Mouse (Mus musculus): ENCODE measurements around the gene Serbp1.
"Not testable (repeated sequence)": the region's sequence is repeated elsewhere in the genome, so short reads cannot be mapped to it uniquely, and the experiment has no call there.

Gene Serbp1

DNA sequence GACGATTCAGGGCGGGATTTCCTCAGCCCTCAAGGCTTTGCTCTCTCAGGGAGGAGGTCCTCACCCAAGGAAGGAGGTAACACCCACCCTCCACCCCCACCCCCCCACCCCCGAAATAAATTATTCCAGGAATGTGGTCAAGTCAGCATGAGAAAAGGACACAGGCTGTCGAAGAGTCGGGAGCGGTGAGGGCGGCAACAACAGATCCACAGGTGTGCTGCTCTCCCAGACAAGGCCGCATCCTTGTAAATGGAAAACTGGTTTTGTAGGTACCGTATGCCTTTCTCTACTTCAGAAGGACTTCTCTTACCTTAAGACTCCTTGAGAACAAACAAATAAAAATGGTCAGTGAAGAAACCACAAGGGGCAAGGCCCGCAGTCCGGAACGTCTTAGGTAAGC is at the start of gene Serbp1:
TSS of gene Serbp1 (plus strand) at position 200 of the 400 bp plus-strand sequence.
- no peak for DNase-seq (ENCODE audit: low spot score)

DNA sequence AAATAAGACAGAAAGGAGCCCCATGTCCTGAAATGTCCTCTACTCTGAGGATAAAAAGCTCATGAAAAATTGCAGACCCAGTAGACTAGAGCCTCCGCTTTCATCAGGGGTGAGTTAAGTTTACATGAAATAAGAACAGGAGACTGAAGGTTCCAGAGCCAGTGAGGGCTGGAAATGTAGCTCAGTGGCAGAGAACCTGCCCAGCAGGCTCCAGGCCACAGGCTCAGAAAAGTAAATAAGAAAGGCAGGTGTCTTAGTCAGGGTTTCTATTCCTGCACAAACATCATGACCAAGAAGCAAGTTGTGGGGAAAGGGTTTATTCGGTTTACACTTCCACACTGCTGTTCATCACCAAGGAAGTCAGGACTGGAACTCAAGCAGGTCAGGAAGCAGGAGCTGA is 44.4 kb upstream of the Serbp1 start:
- no peak for DNase-seq (ENCODE audit: low spot score)

DNA sequence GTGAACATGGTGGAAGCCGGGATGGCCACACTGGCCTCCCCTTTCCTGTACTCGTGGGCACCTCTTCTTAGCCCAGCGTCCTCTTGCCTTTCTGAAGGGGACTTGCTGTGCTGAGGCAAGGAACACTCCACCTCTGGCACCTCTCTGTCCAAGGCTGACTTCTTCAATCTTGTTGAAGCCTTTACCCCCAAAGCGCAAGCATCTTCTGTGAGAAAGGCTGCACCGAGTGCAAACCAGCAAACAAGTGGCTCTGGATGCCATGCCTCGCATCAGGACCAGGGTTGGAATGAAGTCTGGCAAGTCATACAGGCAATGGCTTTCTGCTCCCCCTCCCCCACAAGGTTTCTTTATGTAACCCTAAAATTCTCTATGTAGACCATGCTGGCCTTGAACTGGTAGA is 43.4 kb upstream of the Serbp1 start:
- no peak for DNase-seq (ENCODE audit: low spot score)

DNA sequence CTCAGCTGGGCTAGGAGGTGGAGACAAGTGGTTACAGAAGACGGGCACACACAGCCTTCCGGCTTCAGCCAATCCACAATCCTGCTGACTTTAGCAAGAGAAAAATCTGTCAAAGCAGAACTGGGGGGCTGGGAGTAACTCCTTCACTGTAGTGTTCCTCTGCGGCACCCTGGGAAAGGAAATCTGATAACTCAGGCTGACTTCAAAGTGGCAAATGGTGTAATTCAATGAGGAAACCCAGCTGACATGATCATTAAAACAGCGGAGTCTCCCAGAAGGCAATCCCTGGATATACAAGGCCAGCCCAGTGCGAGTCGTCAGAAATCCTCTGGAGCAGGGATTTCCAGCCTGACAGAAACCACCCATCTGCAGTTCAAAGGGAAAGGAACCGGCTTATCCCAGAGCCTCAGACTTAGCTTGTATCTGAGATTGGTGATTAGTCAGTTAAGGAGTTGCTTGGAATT is 42.8 kb upstream of the Serbp1 start:
- DNase-seq (ENCODE audit: low spot score), result peak; percentile 49

DNA sequence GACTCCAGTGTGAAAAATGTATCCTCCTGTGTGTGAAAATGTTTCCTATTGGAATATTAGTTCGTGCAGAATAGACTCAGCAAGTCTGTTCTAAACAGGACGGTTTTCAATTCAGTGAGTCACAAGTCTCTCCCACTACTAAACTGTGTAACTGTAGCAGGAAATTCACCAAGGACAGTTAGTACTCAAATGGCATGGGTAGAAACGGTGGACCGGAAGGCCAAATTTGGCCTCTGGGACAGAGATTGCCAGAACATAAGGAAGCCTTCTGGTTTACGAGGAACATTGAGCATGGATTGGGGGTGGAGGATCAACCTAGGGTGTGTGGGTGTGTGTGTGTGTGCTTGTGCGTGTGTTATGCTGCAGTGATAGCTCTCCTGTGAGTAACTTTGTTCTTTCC is 41.2 kb upstream of the Serbp1 start:
- no peak for DNase-seq (ENCODE audit: low spot score)

DNA sequence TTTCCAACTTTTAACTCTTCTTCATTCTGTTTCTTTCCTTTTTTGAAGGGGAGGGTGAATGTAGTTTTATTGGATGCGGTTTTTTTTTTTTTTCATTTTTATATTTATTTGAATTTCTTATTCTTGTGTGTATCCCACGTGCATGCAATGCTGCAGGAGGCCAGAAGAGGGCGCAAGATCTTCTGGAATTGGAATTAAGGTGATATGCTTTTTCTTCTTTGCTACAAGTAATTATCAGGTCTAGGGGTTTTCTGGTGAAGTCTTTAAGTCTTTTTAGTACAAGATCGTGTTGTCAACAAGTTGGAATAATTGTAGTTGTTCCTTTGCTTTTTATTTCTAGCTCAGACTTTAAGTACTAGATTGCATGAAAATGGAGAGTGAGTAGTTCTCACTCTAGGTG is 39.9 kb upstream of the Serbp1 start:
- peak; percentile 57 for DNase-seq (ENCODE audit: low spot score)

DNA sequence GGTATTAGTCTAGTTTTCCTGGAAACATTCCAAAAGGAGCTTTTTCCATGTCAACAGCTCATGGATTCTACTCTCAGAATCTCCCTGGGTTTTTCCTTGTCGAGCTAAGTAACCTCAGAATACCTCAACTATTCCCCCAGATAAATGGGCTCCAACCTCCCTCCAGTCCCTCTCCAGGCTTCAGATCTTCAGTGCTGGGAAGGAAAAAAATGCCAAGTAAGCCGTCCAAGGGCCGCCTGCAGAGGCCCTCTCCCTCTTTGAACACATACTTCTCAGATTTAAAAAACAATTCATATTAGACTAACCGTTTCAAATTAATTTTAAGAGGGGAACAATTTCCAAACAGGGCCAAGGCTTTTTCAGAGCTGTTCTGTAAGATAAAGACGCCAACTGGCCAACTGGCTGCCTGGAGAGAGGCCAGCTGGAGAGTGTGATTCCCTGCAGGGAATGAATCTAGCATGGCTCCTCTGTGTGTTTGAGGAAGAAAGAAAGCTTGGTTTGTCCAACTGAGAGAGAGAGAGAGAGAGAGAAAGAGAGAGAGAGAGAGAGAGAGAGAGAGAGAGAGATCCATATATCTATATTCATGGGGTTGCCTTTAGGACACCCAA is 37.2 kb upstream of the Serbp1 start:
- no peak for DNase-seq (ENCODE audit: low spot score)

DNA sequence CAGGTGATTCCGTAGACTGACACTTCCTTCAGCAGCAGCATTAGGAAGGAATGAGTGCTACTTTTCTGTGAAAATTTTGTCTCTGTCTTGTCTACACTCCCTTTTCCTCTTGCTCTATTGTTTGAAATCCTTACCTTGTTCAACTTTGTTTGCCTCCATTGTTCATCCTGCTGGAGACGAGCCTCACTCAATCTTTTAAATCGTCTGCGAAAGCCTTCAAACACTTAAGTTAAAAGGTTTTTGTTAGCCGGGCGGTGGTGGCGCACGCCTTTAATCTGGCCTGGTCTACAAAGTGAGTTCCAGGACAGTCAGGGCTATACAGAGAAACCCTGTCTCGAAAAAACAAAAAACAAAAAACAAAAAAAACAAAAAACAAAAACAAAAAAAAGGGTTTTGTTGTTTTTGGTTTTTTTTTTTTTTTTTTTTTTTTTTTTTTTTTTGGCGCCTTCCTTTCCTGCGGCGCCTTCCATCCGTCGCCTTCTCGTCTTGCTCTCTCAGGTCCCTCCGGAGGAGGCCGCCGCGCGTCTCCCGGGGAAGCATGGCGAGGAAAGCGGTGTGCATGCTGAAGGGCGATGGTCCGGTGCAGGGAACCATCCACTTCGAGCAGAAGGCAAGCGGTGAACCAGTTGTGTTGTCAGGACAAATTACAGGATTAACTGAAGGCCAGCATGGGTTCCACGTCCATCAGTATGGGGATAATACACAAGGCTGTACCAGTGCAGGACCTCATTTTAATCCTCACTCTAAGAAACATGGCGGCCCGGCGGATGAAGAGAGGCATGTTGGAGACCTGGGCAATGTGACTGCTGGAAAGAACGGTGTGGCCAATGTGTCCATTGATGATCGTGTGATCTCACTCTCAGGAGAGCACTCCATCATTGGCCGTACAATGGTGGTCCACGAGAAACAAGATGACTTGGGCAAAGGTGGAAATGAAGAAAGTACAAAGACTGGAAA is 32.6 kb upstream of the Serbp1 start:
- DNase-seq (ENCODE audit: low spot score), result no peak

DNA sequence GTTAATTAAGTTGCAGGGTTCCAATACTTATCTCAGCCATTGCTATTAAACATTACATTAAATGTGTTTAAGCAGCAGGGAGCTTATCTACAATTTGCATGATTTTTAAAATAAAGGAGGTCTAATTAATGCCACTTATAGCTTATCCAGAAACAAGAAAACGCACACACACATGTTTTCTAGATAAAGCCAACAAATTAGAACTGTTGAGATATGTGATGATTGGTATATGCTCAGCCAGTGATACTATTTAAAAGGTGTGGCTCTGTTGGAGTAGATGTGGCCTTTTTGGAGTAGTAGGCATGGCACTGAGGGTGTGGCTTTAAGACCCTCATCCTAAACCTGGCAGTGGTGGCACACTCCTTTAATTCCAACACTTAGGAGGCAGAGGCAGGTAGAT is 25.6 kb upstream of the Serbp1 start:
- DNase-seq (ENCODE audit: low spot score), result no peak

DNA sequence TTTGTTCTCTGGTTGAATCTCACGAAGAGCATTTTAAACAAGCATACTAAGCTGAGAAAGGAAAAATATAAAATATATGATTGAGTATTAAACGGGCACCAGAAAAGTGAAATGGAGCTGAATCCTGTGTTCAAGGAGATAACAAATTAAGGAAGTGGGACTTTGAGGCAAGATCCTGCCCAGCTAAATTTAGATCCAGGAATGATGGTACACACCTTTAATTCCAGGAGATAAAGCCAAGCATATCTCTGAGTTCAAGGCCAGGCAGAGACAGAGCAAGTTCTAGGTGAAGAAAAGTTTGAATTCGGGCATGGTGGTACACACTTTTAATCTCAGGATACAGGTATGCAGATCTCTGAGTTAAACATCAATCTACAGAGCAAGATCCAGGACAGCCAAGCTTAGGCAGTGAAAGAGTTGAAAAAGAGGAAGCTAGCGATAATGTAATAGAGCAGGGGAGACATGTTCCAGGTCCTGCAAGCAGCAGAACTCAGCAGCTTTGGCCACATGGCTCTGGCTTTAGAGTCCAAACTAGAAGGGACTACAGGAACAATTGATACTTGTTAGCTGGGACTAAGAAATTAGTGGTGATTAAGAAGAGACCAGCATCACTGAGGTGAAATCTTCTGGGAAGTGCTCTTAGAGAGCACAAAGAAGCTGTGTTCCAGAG is 24.4 kb upstream of the Serbp1 start:
- DNase-seq (ENCODE audit: low spot score), result no peak

DNA sequence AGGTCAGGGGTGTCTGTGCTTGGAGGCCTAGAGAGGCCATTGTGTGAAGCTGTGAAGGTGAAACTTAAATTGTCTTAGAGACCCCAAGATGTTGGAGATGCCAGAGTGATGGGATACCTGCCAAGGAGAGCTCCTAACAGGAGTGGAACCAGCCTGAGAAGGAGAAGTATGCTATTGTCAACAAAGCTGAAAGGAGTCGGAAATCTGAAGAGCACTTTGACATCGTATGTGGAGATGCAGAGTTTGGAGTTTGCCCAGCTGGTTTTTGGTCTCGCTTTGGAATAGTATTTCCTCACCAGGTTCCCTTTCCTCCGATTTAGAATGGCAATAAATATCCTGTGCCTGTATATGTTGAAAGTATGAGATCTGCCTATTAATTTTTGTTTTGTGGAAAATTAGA is 20.6 kb upstream of the Serbp1 start:
- DNase-seq (ENCODE audit: low spot score), result no peak

DNA sequence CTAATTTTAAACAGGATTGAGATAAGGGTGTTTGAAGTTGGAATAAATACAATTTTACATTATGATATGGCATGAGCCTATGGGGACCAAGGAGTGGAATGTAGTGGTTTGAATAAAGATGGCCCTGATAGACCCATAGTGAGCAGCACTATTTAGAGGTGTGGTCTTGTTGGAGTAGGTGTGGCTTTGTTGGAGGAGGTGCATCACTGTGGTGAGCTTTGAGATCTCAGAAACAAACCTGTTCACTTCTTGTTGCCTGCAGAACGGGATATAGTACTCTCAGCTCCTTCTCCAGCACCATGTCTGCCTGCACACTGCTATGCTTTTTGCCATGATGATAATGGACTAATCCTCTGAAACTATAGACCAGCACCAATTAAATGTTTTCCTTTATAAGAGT is 20.1 kb upstream of the Serbp1 start:
- DNase-seq (ENCODE audit: low spot score), result no peak

DNA sequence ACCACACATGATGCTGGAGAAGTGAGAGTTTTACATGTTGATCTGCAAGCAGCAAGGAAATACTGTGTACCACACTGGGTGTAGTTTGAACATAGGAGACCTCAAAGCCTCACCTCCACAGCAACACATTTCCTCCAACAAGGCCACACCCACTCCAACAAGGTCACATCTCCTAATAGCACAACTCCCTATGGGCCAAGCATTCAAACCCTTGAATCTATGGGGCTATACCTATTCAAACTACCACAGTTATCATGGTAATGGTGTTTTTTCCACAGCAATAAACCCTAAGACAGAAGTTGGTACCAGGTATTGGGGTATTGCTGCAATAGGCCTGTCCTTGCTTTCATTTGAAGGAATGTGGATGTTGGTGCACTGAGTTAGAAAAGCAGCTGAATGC is 19.4 kb upstream of the Serbp1 start:
- DNase-seq (ENCODE audit: low spot score), result no peak

DNA sequence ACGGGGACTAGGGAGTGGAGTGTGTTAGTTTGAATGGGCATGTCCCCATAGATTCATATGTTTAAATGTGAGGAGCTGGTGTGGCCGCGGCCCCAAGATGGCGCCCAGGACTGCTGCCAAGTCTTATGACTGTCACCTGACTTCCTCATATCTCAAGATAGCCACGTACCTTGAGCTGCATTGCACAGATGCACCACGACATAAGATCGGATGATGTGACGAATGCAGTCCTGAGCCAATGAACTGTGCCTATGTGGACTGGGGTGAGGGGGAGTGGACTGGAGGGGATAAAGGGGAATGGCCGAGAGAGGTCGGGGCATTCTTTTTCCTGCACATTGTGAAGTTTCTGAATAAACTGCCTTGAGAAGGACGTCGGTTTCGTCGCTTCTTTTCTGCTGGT is 18.0 kb upstream of the Serbp1 start:
- not testable (repeated sequence) for DNase-seq (ENCODE audit: low spot score)

DNA sequence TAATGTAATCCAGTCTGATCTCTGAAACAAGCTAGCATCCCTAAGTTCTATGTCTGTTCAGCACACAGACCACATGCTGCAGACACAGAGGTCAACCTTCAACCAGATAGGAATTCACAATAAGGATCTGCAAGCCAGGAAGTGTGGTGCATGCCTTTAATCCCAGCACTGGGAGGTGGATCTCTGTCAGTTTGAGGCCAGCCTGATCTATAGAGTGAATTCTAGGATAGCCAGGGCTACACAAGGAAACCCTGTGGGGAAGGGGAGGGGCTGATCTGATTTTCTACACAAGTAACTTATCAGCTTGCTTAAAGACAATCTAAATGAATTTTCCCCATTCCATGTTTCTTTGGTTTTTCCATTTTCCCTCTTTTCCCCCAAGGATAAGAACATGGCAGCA is 17.2 kb upstream of the Serbp1 start:
- DNase-seq (ENCODE audit: low spot score), result no peak

DNA sequence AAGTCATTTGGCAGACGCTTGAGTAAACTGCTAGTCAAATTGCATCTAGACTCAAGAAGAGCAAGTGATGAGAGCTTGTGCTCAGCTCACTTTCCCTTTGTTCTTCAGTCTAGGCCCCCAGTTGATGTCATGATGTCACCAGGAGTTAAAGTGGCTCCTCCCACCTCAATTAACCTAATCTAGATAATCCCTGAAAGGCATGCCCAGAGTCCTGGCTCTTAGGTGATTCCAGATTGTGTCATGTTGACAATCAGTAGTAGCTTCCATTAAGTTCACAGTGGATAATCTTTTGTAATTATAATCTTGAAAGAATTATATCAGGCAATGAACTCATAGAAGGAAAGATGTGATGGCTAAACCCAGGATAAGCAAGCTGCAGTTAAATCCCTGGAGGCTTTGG is 14.9 kb upstream of the Serbp1 start:
- DNase-seq (ENCODE audit: low spot score), result no peak

DNA sequence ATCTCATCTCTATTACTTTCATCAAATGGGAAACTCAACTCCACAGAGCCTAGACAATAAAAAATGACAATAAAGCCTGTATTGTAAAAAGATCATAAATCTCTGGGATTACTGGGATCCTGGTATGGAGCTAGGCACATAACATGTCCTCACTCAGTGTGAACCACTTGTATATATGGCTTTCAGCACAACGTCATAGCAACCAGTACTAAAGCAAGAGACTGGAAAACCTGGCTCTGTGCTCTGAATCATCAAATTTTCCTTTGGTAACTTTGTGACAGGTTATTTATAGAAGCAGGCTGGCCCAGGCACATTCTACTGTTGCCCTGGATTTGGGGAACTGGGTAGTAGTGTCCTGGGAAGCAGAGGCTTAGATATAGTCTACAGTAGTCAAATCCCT is 14.5 kb upstream of the Serbp1 start:
- no peak for DNase-seq (ENCODE audit: low spot score)

DNA sequence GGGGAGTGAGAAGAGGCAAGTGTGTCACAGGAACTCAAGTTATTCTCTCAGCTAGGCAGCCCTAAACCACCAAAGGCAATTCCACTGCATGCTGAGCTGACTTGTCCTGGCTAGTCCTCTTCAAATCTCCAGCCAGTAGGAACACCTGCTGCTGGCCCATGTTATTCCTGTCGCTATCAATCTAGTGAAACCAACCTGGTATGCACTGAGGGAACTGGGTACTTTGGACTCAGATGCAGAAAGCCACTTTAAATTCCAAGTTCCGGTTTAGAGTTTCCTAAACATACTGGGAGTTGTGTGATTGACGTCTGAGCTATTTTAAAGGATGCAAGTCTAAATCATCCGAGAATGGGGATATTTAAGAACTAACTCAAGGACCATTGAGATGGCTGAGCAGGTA is 11.7 kb upstream of the Serbp1 start:
- no peak for DNase-seq (ENCODE audit: low spot score)

DNA sequence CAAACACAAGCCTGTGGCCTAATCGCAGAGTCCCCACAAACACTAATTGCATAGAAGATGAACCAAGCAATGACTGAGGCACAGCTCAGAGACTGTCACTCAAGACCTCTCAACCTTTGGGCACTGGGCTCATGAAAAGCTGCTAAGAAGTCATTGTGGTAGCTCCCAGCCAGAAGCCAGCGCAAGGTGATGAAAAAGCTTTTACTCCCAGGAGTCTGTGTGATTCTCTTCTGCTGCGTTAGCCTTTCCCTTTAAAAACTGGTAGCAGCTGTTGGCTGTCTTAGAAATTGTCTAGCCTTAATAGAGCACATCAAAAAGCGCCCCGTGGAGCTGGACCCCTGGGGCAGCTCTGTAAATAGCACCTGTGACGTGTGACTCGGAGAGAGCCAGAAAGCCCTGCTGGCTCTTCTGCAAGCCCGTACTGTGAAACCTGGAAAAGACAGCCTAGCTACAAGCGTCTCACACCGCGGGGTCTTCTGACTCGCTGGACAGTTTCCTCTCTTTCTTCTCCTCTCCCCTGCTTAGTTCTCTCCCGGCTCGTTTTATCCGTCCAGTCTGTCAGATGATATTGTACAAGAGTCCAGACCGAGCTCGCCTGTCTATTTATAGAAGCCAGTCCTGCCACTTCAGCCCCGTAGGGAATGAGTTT is 9.4 kb upstream of the Serbp1 start:
- peak; percentile 58 for DNase-seq (ENCODE audit: low spot score)

DNA sequence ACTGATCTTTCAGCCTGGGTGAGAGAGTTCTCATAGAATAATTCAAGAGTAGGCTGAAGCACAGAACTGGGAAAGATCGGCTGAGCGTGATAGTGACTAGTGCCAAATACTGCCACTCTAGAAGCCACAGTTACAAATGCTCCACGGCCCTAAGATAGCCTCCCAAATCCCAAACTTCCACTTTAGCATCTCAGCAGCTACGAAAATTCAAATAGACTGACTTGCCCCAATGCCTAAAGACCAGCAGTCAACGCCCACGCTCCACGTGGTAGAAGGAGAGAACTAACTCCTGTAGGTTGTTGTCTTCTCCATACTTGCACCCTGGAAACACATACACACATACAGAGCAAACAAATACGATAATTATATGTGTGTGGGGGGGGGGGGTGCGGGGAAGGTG is 8.5 kb upstream of the Serbp1 start:
- DNase-seq (ENCODE audit: low spot score), result peak; percentile 3

DNA sequence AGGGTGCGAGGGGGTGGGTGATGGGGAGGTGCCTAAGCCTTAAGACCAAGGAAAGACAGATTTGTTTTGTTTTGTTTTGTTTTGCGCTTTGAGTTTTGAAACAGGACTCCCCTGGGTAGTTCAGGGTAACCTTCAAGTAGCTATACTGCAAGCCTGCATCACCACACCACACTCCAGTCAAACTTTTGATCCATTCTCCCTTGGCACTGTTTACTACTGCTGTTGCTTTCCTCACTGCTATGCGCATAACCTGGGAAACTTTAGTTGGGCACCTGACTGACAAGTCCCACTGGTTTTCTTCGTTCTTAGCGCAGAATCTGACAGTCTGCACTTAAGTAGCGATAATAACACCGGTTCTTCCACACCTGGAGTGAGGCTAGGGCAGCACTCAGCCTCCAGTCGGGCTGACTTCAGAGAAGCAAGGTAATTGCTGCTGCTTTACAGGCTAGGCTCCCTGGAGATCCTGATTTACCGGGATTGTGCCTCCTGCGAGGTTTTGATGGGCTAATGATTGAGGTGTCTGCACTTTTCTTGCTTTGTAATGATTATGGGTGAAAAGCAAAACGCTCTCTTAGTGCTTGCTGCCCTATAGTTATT is 8.0 kb upstream of the Serbp1 start:
- peak; percentile 17 for DNase-seq (ENCODE audit: low spot score)

DNA sequence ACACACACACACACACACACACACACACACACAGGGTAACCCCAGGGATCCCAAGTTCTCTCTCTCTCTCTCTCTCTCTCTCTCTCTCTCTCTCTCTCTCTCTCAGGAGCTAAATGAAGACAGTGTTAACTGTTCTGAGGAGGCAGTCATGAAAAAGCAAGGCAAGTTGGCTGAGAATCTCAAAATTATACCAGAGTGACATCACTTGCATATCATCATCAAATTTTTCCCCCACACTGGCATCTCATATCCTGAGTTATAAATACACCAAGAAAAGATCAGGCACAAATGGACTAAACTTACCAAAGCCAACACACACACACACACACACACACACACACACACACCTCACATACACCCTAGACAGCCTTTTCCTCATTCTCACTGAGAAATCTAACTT is 7.0 kb upstream of the Serbp1 start:
- DNase-seq (ENCODE audit: low spot score), result no peak

Data from embryo, embryonic 10.5 days (tissue).